Mouse (Mus musculus) kidney, embryonic 14.5 days (tissue): ENCODE measurements around the gene Ccz1. TPM values are rescaled to one million over a fixed set of nuclear protein-coding genes. Genes with fewer than 3 reads are reported as not detected.

Experiments used
- ATAC-seq: fragments of 200-750 bp; cut with Nextera tagmentation; 2 replicates; pipeline ENCODE4 v1.8.0; 2017; ENCODE audit warnings: moderate number of reproducible peaks, mild to moderate bottlenecking, moderate TSS enrichment, moderate library complexity; ENCODE audit not compliant: low FRiP score, low TSS enrichment
- H3K27ac ChIP-seq: fragments of 300-500 bp; sonication (generic); 2 replicates; pipeline ENCODE4 v1.5.1; 2014; ENCODE audit warnings: low read depth, mild to moderate bottlenecking, low read length, moderate library complexity, mixed read lengths
- H3K27me3 ChIP-seq: fragments of 300-500 bp; sonication (generic); 2 replicates; pipeline ENCODE4 v1.6.1; 2014; ENCODE audit warnings: mild to moderate bottlenecking, low read length; ENCODE audit not compliant: control insufficient read depth, insufficient read depth
- H3K36me3 ChIP-seq: fragments of 300-500 bp; sonication (generic); 2 replicates; pipeline ENCODE4 v1.6.1; 2014; ENCODE audit warnings: low read length, mixed read lengths; ENCODE audit not compliant: control insufficient read depth, insufficient read depth
- H3K4me1 ChIP-seq: fragments of 300-500 bp; sonication (generic); 2 replicates; pipeline ENCODE4 v1.6.1; 2014; ENCODE audit warnings: low read length, mixed read lengths; ENCODE audit not compliant: control insufficient read depth, insufficient read depth
- H3K4me2 ChIP-seq: fragments of 300-500 bp; sonication (generic); replicated peaks from 2 replicates; pipeline ENCODE4 v1.6.1; 2014; ENCODE audit warnings: low read depth, mild to moderate bottlenecking, low read length
- H3K4me3 ChIP-seq: fragments of 300-500 bp; sonication (generic); 2 replicates; pipeline ENCODE4 v1.5.1; 2014; ENCODE audit warnings: mild to moderate bottlenecking, low read length
- H3K9ac ChIP-seq: fragments of 300-500 bp; sonication (generic); 2 replicates; pipeline ENCODE4 v1.6.1; 2014; ENCODE audit warnings: low read depth, mild to moderate bottlenecking, low read length, moderate library complexity
- H3K9me3 ChIP-seq: fragments of 300-500 bp; sonication (generic); 2 replicates; pipeline ENCODE4 v1.6.1; 2016; ENCODE audit warnings: low read length; ENCODE audit not compliant: control insufficient read depth
- WGBS: fragments of 180-500 bp; shearing (Covaris S2); extraction: QIAGEN DNeasy Blood & Tissue Kit; methylation state at CpG from one replicate; pipeline ENCODE4 v1.1.7; 2014; 5-methylcytosine and 5-hydroxymethylcytosine counted together
- polyA plus RNA-seq: library from polyadenylated mRNA; unstranded; fragments of >200 nt; fragmentation: Nextera tagmentation; extraction: Ambion mirVana; gene quantifications from 2 replicates; pipeline ENCODE4 v1.2.1, GENCODE M21; 2014

Ccz1 gene
- polyA plus RNA-seq, 1 experiment from 2014 or later = 97.1 TPM

DNA sequence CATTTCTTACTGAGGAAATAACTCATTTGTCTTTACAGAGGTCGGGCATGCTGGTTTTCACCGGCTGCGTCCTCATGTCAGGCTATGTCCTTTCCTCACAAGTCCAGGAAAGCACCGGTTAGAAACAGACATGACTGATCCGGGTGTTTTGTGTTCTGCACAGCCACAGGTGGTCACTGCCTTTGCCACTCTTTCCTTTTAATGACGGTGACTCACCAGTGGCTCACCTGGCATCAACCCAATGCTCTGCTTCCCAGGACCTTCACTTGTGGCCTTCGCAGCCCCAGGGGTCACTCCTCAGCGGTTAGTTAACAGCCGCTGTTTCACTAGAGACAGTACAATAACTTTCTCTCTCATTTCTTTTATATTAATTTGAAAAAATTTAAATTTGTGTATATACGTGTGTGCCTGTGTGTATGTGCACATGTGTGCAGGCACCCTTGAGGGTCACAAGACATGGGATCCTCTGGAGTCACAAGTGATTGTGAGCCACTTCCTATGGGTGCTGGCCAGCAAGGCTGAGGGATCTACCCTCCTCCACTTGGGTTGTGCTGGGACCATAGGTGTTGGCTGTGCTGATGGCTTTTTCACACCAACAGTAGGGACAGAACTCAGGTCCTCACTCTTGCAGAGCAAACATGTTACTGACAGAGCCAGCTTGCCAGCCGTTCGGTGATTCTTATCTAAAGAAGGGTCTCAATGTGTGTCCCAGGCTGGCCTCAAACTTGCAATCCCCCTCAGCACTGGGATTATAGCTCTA, 48.9 kb downstream of the Ccz1 start:
- no peak for ATAC-seq
- H3K36me3 ChIP-seq = no peaks in the 10 kb centered on the region
- no peak overlapping the region for H3K9ac ChIP-seq
- H3K27me3 ChIP-seq = no peaks in the 10 kb centered on the region
- no peaks in the 10 kb centered on the region for H3K4me1 ChIP-seq
- H3K9me3 ChIP-seq = no peaks in the 10 kb centered on the region
- no peak overlapping the region for H3K4me3 ChIP-seq
- WGBS = 79% methylated on average over 12 of the region's 12 CpGs
- no peak overlapping the region for H3K27ac ChIP-seq
- H3K4me2 ChIP-seq = no peak overlapping the region

GRCm38 (mm10) chr5:143961176-143961575, 53.5 kb downstream of the Ccz1 start:
- Histone ChIP-seq H3K4me1 (no peaks in the 10 kb centered on the region), H3K27me3 (no peaks in the 10 kb centered on the region), H3K9ac (no peak overlapping the region), H3K27ac (no peak overlapping the region), H3K4me2 (no peak overlapping the region), H3K36me3 (no peaks in the 10 kb centered on the region), H3K9me3 (0 out of 2 replicates have a peak, but pooled peaks cover 2% of the 10 kb centered on the region), H3K4me3 (no peak overlapping the region)
- no peak for ATAC-seq
- 87% methylated on average over 8 of the region's 8 CpGs for WGBS

DNA sequence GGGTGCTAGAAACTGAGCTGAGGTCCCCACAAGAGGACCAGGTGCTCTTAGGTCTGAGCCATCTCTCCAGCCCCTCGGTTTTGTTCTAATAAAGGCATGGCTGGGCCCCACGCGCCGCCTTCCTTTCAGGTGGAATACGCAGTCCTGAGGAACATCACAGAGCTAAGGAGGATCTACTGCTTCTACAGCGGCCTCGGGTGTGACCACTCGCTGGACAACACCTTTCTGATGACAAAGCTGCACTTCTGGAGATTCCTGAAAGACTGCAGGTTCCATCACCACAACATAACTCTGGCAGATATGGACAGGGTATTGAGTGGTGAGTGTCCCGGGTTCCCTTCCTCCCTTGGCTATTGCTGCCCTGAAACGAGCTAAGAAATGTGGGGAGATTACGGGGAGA, 55.1 kb downstream of the Ccz1 start:
- Histone ChIP-seq H3K36me3 (no peaks in the 10 kb centered on the region), H3K9ac (no peak overlapping the region), H3K27me3 (no peaks in the 10 kb centered on the region), H3K4me1 (no peaks in the 10 kb centered on the region), H3K4me3 (no peak overlapping the region), H3K27ac (no peak overlapping the region), H3K4me2 (no peak overlapping the region), H3K9me3 (0 out of 2 replicates have a peak, but pooled peaks cover 2% of the 10 kb centered on the region)
- ATAC-seq = no peak
- 92% methylated on average over 11 of the region's 11 CpGs for WGBS

GRCm38 (mm10) chr5:143957101-143957500, 57.6 kb downstream of the Ccz1 start:
- Histone ChIP-seq H3K4me1 (no peaks in the 10 kb centered on the region), H3K27ac (no peak overlapping the region), H3K9me3 (0 out of 2 replicates have a peak, but pooled peaks cover 2% of the 10 kb centered on the region), H3K4me3 (no peak overlapping the region), H3K4me2 (no peak overlapping the region), H3K36me3 (no peaks in the 10 kb centered on the region), H3K9ac (no peak overlapping the region), H3K27me3 (no peaks in the 10 kb centered on the region)
- WGBS = 95% methylated on average over 6 of the region's 6 CpGs
- ATAC-seq = no peak

- Histone ChIP-seq H3K4me3 (no peak overlapping the region), H3K9ac (no peak overlapping the region), H3K4me2 (no peak overlapping the region), H3K27me3 (no peaks in the 10 kb centered on the region), H3K9me3 (no peaks in the 10 kb centered on the region), H3K4me1 (0 out of 2 replicates have a peak, but pooled peaks cover 6% of the 10 kb centered on the region), H3K36me3 (no peaks in the 10 kb centered on the region), H3K27ac (no peak overlapping the region)
- ATAC-seq = no peak
- WGBS = 34% methylated on average over 5 of the region's 5 CpGs
Observed at GRCm38 (mm10) chr5:143950016-143950415, 64.7 kb downstream of the Ccz1 start.

GRCm38 (mm10) chr5:143948361-143948760, 66.3 kb downstream of the Ccz1 start:
- ATAC-seq = no peak
- Histone ChIP-seq H3K27me3 (no peaks in the 10 kb centered on the region), H3K36me3 (no peaks in the 10 kb centered on the region)

GRCm38 (mm10) chr5:143943231-143944125, 71.2 kb downstream of the Ccz1 start:
- H3K27ac ChIP-seq = no peak overlapping the region
- H3K4me1 ChIP-seq = no peaks in the 10 kb centered on the region
- H3K27me3 ChIP-seq = no peaks in the 10 kb centered on the region
- 88% methylated on average over 14 of the region's 14 CpGs for WGBS
- peaks cover 4% of the 10 kb centered on the region for H3K9me3 ChIP-seq
- H3K4me2 ChIP-seq = no peak overlapping the region
- no peak overlapping the region for H3K4me3 ChIP-seq
- ATAC-seq = no peak
- H3K9ac ChIP-seq = no peak overlapping the region
- no peaks in the 10 kb centered on the region for H3K36me3 ChIP-seq

More at GRCm38 (mm10) chr5:143948361-143948760, 66.3 kb downstream of the Ccz1 start:
- H3K4me1 ChIP-seq = 0 out of 2 replicates have a peak, but pooled peaks cover 6% of the 10 kb centered on the region
- H3K9me3 ChIP-seq = no peaks in the 10 kb centered on the region; the same call in 1 of the 2 replicates
- no peak overlapping the region for H3K27ac ChIP-seq
- H3K4me2 ChIP-seq = no peak overlapping the region
- 82% methylated on average over 12 of the region's 12 CpGs for WGBS
- H3K4me3 ChIP-seq = no peak overlapping the region
- no peak overlapping the region for H3K9ac ChIP-seq

DNA sequence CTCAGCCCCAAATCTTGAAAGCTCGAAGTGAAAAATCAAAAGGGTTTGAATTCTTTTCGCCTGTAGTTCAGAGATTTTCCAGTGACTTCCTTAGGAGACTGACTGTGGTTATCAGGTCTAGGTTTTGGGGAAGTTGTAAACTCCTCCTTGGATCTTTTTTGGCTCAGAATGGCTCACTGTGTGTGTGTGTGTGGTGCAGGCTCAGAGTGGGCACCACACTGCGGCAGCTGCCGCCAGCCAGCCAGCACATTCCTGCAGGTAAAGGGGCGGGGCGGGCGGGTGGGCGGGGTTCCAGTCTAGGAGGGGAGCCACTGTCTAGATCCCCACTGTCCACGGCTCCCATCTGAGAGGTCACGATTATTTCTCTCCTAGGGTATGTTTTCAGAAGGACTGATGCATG, 73.1 kb downstream of the Ccz1 start:
- peaks cover 4% of the 10 kb centered on the region for H3K9me3 ChIP-seq
- no peak overlapping the region for H3K4me2 ChIP-seq
- H3K27me3 ChIP-seq = no peaks in the 10 kb centered on the region
- H3K9ac ChIP-seq = no peak overlapping the region
- H3K27ac ChIP-seq = no peak overlapping the region
- 24% methylated on average over 10 of the region's 10 CpGs for WGBS
- H3K4me1 ChIP-seq = no peaks in the 10 kb centered on the region
- H3K4me3 ChIP-seq = no peak overlapping the region
- ATAC-seq = peak; percentile 24; the same call in 1 of the 2 replicates
- no peaks in the 10 kb centered on the region for H3K36me3 ChIP-seq
